Mouse (Mus musculus): ENCODE measurements at regions not wholly inside any gene's neighbourhood (a gene's known extent, or its start where the extent isn't known, plus 50 kb on each side); places are given as distances from the start of the nearest gene placed in this dataset.

DNA sequence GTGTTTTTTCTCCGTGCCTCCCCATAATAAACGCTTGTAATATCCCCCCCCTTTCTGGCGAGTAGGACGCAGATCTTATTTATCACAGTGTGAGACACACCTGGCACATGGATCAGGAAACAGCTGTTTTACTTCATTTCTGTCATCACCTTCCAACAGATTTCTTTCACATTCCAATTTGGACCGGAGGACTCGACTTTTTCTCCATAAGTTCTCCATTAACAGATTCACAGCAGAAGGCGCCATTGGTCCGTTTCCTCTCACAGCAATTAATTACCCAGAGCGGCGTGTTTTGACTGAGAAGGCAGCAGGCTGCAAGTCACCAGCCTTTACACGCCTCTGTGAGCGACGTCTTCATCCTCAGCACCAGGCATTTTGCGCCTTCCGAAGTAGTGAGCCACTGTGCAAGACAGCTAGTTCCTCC is 258.1 kb upstream of the Nt5e start:
- DNase-seq (ENCODE audit: low spot score) = no peak

DNA sequence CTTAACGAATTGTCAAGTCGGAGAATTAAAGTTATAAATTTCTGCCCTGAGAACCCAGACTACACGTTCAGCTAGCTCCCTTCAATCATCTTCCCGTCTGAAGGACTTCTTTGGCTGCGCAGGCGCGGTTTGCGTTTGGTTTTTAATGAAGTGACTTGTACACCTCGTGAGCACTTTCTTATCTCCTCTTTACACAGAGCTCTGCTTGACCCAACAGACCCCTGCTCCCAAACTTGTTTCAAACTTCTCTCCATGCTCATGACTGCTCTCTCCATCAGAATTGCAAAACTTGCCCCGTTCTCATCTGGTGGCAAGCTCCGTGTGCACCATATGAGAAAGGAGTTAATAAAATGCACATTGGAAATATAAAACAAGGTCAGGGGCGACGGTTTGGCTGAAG is 257.2 kb upstream of the Nt5e start:
- no peak for DNase-seq (ENCODE audit: low spot score)

DNA sequence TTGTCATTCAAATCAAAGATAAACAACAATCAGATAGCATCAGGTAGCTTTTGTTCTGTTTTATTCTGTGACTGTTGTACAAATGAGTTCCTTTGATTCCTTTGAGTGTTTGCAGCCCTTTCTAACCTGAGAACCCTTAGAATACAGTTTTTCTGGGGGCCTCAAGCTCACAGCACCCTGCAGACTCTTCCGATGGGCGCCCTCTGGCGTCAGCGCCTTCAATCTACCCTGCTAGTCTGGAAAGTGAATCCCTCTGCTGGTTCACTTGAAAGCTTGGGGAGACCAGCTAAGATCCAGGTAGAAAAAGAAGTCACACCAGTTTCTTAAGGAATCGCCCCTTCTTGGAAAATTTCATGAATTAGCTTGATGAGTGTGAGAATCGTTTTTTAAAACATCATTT is 253.8 kb upstream of the Nt5e start:
- no peak for DNase-seq (ENCODE audit: low spot score)

DNA sequence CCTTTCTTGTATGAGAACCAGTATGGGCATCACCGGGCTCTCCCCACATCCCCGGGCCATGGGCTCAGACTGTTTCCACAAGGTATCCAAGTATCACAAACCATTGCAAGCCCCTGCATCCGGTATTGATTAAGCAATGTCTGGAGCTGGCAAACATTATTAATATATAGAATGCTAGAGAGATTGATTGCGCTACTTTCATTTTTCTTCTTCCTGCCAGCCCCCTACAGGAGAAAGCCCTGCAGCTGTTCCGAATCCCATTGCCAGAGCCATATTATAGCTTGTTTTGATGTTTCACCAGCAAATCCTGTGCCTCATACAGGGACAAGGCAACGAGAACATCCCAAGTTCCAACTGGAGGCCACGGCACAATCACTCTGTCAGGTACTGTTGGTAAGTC is 253.4 kb upstream of the Nt5e start:
- no peak for DNase-seq (ENCODE audit: low spot score)

DNA sequence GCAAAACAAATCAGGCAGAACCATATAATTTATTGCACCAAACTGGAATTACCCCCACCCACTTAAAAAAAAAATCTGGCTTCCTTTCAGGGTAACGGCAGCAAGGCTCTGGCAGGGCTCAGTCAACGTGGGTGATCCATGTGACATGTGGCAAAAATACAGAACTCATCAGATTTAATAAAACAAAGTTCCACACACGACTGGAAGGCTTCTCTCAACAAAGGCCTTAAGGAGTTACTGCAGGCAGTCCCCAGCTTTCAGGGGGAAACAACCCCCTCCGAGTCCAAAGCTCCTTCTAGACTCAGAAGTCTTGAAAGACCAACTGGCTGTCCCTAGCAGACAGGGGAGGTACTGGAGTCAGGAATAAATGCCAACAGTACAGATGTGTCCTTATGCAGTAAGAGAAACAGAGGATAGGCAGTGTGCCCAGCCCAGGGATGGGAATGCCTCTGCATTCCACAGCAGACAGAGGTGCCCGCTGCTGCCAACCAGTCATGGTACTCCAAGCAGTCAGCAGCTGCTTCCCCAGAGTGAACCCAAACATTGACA is 244.0 kb upstream of the Nt5e start:
- DNase-seq (ENCODE audit: low spot score) = no peak

DNA sequence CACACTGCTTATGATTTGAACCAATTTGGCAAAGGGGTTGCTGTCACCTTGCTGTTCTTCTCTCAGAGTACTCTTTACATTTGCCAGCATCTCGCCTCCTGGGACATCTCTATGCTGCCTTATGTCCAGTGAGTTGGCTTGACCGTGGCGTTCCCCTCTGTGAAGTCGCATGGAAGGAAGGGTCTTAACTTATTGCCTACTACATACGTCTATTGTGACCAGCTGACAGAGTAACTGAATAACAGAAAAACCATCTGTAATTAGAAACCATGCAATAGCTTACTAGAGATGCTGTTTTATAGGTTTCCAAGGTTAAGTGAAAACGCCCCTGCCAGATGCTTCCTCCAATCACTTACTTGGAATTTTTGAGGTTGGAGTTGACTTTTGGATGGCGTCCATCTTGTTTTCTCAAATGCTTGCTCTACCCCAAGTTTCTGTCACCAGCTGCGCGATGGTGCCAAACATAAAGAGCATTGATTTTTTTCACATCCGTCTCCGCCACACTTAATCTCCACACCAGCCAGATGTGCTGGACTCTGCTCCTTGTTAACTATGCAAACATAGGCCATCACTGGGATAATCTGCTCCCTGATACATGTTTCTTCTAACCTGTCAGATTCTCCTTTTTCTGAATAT is 241.7 kb upstream of the Nt5e start:
- no peak for DNase-seq (ENCODE audit: low spot score)

DNA sequence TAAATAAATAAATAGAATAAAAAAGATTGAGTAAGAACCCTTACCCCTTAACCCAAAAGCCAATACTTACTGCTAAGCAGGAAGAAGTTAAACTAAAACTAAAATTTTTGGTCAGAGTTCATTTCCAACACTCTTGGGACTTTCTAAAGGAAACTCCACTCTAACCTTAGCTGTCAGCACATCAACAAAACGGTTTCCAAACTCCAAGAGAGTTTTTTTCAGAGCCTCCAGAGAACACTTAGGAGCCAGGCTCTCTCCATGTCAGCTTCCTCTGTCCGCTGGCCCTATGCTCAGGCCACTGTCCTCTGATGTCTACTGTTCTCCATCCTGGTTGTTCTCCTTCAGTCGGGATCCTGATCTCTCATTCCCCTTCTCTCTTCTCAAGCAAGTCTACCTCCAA is 241.1 kb upstream of the Nt5e start:
- no peak for DNase-seq (ENCODE audit: low spot score)

DNA sequence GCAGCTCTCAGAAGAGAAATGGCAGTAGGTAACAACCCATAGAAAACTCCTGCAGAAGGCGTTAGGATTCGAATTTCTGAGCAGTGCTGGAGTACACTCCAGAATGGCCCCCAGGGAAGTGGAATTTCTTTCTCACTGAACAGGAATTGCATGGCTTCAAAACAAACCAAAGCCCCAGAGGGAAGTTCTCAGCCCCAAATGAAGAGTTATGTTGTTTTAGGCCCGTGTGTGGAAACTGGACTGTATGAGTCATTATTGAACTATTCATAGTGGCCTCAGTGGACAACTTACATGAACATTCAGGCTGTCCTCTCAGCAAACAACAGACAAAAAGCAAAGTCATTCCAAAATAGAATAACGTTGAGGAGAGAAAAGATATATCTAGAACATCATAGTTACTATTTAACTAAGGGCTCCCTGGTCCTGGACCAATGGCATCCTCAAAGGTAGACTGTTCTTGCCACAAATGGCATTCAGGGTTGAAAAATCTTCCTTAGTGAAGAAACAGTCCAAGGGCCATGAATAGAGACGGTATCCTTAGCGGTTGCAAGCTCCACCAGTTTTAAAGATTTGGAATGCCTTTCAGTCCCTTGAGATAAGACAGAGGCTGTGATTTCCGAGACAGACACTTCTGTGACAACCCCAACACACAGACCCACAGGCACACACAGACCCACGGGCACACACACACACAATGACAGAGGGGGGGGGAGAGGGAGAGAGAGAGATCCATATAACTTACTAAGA is 235.0 kb upstream of the Nt5e start:
- DNase-seq (ENCODE audit: low spot score) = no peak

DNA sequence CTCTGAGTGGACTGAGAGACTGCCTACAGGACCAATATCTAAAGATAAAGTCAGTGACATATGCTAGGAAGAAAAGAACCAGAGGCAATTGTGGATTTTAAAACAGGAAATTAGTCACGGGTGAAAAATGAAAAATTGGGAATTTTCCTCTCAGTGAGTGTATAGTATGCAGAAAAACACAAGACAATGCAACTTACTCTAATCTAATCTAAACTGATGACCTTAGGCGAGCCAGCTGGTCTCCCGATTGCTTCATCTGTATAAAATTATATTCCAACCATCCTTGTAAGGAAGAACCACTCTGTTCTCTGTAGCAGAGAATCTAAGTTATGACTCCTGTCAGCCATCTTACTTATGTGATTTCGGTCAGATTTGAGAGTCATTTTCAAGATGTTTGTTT is 234.4 kb upstream of the Nt5e start:
- no peak for DNase-seq (ENCODE audit: low spot score)

DNA sequence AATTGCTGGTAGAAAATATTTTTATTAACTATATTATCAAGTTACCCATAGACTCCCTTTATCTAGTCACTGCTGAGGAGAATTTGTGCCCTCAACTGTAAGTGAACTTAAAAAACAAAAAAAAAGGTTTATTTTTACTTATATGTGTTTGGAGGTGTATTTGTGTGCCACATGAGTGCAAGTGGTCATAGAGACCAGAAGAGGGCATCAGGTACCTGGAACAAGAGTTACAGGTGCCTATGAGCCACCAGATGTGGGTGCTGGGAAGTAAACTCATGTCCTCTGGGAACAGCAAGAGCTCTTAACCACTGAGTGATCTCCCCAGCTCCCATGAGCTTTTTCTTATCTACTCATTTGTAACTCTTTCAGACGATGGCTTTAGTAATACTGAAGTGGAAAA is 213.9 kb upstream of the Nt5e start:
- DNase-seq (ENCODE audit: low spot score) = no peak

DNA sequence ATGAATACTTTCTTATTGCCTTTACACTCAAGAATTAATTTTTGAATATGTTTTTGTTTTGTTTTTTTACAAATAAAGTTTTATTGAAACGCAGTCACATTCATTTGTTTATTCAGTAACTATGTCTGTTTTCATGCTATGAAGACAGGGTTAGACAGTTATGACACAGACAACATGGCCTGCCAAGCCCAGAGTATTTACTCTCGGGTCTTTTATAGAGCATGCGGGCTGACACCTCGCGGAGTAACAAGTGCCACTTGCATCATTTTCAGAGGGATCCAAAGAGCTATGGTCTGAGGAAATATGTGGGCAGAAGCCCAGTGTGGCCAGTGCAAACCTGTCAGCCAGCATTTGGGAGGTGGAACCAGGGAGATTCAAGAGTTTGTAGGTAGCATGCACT is 206.5 kb upstream of the Nt5e start:
- no peak for DNase-seq (ENCODE audit: low spot score)

DNA sequence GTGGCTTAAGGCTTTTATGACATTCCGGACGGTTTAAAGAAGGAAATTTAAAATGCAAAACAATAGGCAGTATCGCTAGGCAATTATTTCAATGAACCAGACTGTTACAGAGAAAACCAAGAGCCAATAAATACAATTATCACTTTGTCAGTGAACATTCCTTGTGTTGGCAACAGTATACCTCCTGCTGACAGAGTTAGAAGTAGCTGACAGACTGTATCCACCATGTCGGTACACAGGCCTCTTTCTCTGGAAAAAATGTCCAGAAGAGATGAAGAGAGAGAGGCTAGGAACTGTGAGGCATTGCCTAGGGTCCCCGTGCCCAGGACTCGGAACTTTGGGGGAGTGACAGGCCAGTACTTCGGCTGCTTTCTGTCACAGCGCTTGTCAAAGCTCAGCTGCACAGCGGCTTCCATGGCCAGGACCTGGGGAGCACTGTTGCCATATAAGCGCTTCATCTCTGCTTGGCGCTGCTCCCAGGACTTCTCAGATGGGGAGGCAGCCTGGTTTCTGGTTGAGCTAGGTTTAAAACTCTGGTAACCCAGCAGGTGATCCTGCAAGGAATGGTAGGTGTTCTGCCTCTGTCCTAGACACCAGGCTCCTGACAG is 205.9 kb upstream of the Nt5e start:
- DNase-seq (ENCODE audit: low spot score) = no peak

DNA sequence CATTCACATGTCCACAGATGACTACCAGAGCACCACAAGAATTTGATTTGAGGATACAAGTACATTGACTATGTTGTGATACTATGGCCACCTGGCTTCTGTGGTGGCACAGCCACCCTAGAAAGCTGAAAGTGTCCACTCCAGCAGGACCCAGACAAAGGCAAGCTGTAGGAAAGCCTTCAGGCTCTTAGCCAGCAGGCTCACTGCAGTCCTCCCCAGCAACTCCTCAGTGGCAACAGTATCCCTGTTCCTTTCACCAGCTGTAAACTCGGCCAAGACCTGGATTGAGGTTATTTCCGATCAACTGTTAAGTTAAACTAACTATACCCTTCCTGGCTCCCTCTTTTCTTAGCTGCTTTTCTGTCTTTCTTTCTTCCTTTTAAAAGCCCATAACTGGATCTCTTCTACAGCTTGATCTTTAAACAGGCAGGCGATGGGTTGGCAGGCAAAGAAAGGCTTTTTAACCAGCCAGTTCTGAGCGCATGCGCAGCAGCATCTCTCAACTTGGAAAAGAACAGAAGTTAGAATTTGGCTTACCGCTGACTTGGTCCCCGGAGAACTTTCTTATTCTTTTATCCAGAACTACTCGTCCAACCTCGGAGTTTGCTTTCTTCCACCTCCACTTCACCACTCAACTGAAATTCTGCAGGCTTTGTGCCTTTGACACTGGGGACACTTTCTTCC is 202.5 kb upstream of the Nt5e start:
- no peak for DNase-seq (ENCODE audit: low spot score)

DNA sequence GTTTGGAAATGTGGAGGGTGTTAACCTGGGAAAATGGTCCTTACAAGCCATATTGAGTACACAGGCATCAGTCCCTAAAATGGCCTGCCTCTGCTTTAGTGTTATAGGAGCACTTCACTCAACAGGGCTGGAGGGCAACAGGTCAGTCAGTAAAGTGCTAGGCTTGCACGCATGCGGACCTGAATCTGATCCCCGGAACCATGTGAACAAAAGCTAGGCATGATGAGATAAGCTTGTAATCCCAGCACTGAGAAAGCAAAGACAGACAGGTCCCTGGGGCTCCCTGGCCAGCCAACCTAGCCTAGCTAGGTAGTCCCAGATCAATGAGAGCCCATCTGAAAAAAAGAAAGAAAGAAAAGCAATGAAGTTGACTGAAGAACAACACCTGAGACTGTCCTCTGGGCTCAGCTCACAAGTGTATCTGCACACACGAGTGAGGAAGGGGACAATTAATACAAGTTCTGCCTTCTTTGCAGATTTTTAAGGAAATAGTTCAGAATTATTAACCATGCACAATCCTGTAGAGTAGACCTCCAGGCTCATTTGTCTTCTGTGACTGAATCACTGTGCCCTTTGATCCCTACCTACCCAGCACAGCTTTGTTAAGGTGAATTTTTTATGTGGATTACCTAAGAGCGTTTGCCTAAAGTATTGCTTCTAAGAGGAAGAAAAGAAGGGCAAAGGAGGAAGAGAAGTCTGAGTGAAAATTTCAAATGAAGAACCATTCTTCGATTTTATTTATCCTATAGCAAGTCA is 163.8 kb upstream of the Nt5e start:
- no peak for DNase-seq (ENCODE audit: low spot score)

DNA sequence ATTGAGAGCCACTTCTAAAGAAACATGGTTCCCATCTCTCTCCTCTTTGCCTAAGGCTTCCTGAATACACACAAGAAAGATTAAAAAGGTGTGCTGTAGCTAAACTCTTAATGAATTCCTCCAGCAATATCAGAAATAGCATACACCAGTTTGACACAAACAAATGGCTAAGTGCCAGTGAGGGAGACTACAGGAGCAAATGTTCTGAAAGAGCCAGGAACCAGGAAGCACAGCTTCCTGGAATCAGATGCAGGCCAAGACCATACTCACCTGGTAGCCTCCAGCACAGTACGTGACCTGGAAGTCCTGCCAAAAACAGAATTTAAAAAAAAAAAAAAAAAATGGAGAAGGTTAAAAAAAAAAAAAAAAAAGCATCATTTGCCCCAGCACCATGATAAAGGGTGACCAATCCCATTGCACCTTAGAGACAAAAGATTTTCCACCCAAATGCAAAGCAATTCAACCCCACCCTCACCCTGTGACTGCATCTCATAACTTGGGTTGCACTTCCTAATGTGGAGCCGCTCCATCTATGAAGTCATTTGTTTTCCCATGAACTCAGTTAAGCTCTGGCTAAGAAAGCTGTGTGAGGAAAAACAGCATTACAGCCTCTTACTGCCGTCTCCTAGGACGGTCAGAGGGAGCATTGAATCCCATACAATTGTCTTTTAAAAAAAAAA is 149.3 kb upstream of the Nt5e start:
- no peak for DNase-seq (ENCODE audit: low spot score)

DNA sequence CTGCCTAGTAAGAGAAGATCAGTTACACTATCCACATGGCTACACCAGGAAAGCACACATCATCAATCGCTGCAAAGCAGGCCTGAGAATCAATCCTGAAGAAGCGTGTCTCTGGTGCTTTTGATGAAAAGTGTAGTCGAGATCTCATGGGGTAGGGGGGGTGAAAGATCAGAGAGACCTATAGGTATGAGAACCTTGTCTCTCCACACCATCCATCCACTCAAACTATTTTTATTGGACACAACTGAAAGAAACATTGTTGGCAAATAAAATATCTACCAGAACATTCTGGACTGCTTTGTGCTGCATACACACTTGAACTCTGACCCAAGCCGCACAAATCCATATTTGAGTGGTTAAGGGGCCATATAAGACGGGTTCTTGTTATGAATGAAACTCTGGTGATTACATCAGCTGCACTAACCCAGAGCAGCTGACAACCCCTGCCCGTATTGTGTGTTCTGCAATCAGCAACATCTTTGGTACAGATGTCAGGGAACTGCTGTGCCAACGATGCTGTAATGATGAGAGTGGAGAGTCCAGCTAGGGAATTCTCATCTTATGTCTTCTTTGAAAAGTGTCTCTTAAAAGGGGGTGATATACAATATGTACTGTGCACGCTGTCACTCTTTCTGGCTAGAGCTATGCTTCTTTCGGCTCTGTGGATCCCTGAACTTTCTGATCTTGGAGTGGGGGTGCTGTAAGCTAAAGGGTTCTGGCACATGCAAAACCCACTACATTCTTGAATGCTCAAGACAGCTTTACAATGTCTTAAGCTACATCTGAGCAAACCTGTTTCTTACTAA is 145.6 kb upstream of the Nt5e start:
- DNase-seq (ENCODE audit: low spot score) = no peak

DNA sequence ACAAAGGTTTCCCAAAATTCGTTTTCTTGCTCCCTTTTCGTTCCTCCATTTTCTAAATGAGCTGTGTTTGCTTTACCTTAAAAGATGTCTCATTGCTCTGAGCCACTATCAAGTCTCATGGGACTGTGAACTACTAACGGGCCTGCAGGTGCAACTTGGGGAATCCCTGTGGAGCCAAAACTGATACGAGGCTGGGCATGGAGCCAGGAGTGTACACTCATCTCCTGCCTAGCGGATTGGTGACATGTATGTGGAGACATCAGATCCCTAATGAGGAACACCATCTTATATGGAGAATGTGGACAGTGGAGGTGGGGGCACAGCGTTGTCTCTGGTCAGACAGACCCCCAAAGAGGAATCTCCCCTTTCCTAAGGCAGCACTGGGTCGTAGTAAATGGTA is 119.6 kb upstream of the Nt5e start:
- DNase-seq (ENCODE audit: low spot score) = no peak

DNA sequence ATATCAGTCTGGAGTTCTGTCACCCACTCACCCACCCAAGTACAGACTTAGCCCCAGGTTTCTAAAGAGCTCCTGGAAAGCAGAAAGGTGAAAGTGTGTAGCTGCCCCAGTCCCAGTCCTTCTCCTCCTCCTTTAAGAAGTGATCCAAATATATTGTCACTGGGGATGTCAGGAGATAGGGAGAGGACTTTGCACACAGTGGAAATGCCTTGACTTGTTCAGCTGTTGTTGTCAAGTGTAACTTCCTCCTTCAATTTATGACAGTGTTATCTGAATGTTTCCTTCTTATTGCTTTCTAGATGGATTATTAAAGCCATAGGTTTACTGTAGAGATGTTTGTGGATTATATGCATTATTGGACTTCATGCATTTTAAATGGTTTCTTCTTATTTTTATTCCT is 119.0 kb upstream of the Nt5e start:
- no peak for DNase-seq (ENCODE audit: low spot score)

DNA sequence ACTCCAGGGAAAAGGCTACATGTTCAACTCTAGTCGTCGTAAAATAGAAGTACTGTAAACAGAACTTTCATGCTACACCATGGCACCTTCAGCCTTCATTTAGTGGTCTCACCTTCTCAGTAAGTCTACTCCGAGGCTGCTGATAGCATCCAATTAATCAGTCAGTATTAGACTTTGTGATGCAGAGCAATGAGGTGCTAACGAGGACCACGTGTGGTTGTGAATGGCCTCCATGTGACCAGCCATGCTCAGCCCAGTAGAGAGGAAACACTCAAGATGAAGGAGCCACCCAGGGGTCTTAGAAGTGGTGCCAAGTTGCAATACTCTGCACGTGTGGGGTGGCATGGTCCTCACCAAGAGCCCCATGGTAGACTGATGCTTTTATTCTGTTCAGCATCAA is 112.2 kb upstream of the Nt5e start:
- DNase-seq (ENCODE audit: low spot score) = no peak

DNA sequence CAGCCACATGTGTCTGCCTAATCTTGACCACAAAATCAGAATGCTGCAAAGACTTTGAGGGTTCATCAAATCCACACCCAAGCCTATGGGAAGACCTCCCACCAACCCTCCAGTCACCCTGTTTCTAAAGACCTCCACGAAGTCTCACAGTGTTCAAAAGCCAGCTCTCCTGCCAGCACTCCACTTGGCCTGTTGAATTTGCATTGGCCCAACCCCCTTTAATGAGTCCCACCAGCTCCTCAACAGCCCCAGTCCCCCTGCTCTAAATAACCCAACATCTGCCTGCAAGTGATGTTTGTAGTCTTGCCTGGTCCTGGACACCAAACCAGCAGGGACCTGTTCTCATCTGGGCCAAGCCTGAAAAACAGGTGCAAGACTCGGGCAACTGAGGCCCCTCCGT is 106.6 kb upstream of the Nt5e start:
- DNase-seq (ENCODE audit: low spot score) = no peak

DNA sequence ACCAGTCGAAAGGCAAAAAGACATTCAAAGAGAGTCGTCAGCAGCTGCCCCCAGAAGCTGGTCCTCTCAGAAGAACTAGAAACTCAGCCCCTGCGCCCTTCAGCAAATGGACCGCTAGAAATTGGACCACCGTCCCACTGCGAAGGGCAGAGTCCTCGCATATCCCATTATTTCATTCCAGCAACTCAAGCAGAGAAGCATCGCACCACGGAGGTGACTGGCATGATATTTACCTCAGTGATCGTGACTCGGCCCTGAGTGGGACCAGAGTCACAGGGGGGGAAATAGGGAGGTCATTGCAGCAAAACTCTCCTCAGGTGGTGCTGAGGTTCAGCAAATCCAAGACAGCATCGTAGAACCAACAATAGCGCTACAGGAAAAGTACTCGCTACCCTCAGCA is 105.7 kb upstream of the Nt5e start:
- DNase-seq (ENCODE audit: low spot score) = no peak
